Mouse (Mus musculus): ENCODE data around the gene P4ha1. TPM values are rescaled to one million over a fixed set of nuclear protein-coding genes. Genes with fewer than 3 reads are reported as not detected.

Gene P4ha1
- polyA plus RNA-seq, 1 experiment, result 46.3 TPM

GRCm38 (mm10) chr10:59354120-59354519, 31.0 kb downstream of the P4ha1 start:
- Histone ChIP-seq H3K4me3 (ENCODE audit: low read depth, low read length) (no peak overlapping the region; the same call in 1 of the 2 replicates), H3K4me1 (ENCODE audit: control insufficient read depth, insufficient read depth, low read length) (no peaks in the 10 kb centered on the region), H3K27me3 (ENCODE audit: control insufficient read depth, insufficient read depth, low read length, poor library complexity, severe bottlenecking) (no peaks in the 10 kb centered on the region), H3K9ac (ENCODE audit: low read depth, poor library complexity, severe bottlenecking) (no peak overlapping the region), H3K9me3 (replicated peaks; ENCODE audit: control insufficient read depth, insufficient read depth, low read length, poor library complexity, severe bottlenecking) (no peaks in the 10 kb centered on the region), H3K36me3 (ENCODE audit: control insufficient read depth, insufficient read depth, low read length, poor library complexity, severe bottlenecking) (peaks cover 2% of the 10 kb centered on the region; the same call in 1 of the 2 replicates), H3K27ac (ENCODE audit: insufficient read depth, low read length) (peak overlapping the region; percentile 67)
- no peak for TF ChIP-seq CTCF (IDR thresholded peaks at IDR 0.05; ENCODE audit: low read depth, low read length)
- 0 out of 2 replicates have a peak, but pooled peaks have one; percentile 43 for TF ChIP-seq EP300 (IDR thresholded peaks at IDR 0.05; ENCODE audit: insufficient read depth, low read depth, low read length)

GRCm38 (mm10) chr10:59355020-59355419, 31.9 kb downstream of the P4ha1 start:
- Histone ChIP-seq H3K27ac (ENCODE audit: insufficient read depth, low read length) (no peak overlapping the region), H3K4me1 (ENCODE audit: control insufficient read depth, insufficient read depth, low read length) (no peaks in the 10 kb centered on the region), H3K27me3 (ENCODE audit: control insufficient read depth, insufficient read depth, low read length, poor library complexity, severe bottlenecking) (no peaks in the 10 kb centered on the region), H3K9ac (ENCODE audit: low read depth, poor library complexity, severe bottlenecking) (no peak overlapping the region), H3K4me3 (ENCODE audit: low read depth, low read length) (no peak overlapping the region), H3K9me3 (replicated peaks; ENCODE audit: control insufficient read depth, insufficient read depth, low read length, poor library complexity, severe bottlenecking) (no peaks in the 10 kb centered on the region), H3K36me3 (ENCODE audit: control insufficient read depth, insufficient read depth, low read length, poor library complexity, severe bottlenecking) (peaks cover 2% of the 10 kb centered on the region; the same call in 1 of the 2 replicates)
- TF ChIP-seq POLR2A (IDR thresholded peaks at IDR 0.05; ENCODE audit: insufficient read depth, low read length), result no peak
- TF ChIP-seq EP300 (IDR thresholded peaks at IDR 0.05; ENCODE audit: insufficient read depth, low read depth, low read length), result no peak
- TF ChIP-seq CTCF (IDR thresholded peaks at IDR 0.05; ENCODE audit: low read depth, low read length), result no peak

GRCm38 (mm10) chr10:59358744-59359143, 35.6 kb downstream of the P4ha1 start:
- H3K4me3 ChIP-seq (ENCODE audit: low read depth, low read length), result no peak overlapping the region
- TF ChIP-seq POLR2A (IDR thresholded peaks at IDR 0.05; ENCODE audit: insufficient read depth, low read length) (no peak), EP300 (IDR thresholded peaks at IDR 0.05; ENCODE audit: insufficient read depth, low read depth, low read length) (no peak), CTCF (IDR thresholded peaks at IDR 0.05; ENCODE audit: low read depth, low read length) (no peak)
- no peaks in the 10 kb centered on the region for H3K27me3 ChIP-seq (ENCODE audit: control insufficient read depth, insufficient read depth, low read length, poor library complexity, severe bottlenecking)
- H3K9me3 ChIP-seq (replicated peaks; ENCODE audit: control insufficient read depth, insufficient read depth, low read length, poor library complexity, severe bottlenecking), result no peaks in the 10 kb centered on the region
- no peaks in the 10 kb centered on the region for H3K4me1 ChIP-seq (ENCODE audit: control insufficient read depth, insufficient read depth, low read length)
- no peak overlapping the region for H3K27ac ChIP-seq (ENCODE audit: insufficient read depth, low read length)
- no peak overlapping the region for H3K9ac ChIP-seq (ENCODE audit: low read depth, poor library complexity, severe bottlenecking)
- 0 out of 2 replicates have a peak, but pooled peaks cover 4% of the 10 kb centered on the region for H3K36me3 ChIP-seq (ENCODE audit: control insufficient read depth, insufficient read depth, low read length, poor library complexity, severe bottlenecking)

- H3K4me3 ChIP-seq (ENCODE audit: low read depth, low read length), result no peak overlapping the region
- no peaks in the 10 kb centered on the region for H3K27me3 ChIP-seq (ENCODE audit: control insufficient read depth, insufficient read depth, low read length, poor library complexity, severe bottlenecking)
- H3K36me3 ChIP-seq (ENCODE audit: control insufficient read depth, insufficient read depth, low read length, poor library complexity, severe bottlenecking), result 0 out of 2 replicates have a peak, but pooled peaks cover 4% of the 10 kb centered on the region
- no peak overlapping the region for H3K9ac ChIP-seq (ENCODE audit: low read depth, poor library complexity, severe bottlenecking)
- no peak overlapping the region for H3K27ac ChIP-seq (ENCODE audit: insufficient read depth, low read length)
- no peaks in the 10 kb centered on the region for H3K9me3 ChIP-seq (replicated peaks; ENCODE audit: control insufficient read depth, insufficient read depth, low read length, poor library complexity, severe bottlenecking)
- peaks cover 2% of the 10 kb centered on the region for H3K4me1 ChIP-seq (ENCODE audit: control insufficient read depth, insufficient read depth, low read length)
- TF ChIP-seq EP300 (IDR thresholded peaks at IDR 0.05; ENCODE audit: insufficient read depth, low read depth, low read length) (no peak), CTCF (IDR thresholded peaks at IDR 0.05; ENCODE audit: low read depth, low read length) (no peak), POLR2A (IDR thresholded peaks at IDR 0.05; ENCODE audit: insufficient read depth, low read length) (no peak)
These were observed 40.1 kb downstream of the P4ha1 start for GRCm38 (mm10) chr10:59363208-59363607.

GRCm38 (mm10) chr10:59364551-59364950, 41.5 kb downstream of the P4ha1 start:
- no peaks in the 10 kb centered on the region for H3K9me3 ChIP-seq (replicated peaks; ENCODE audit: control insufficient read depth, insufficient read depth, low read length, poor library complexity, severe bottlenecking)
- no peak for TF ChIP-seq POLR2A (IDR thresholded peaks at IDR 0.05; ENCODE audit: insufficient read depth, low read length)
- no peak for TF ChIP-seq EP300 (IDR thresholded peaks at IDR 0.05; ENCODE audit: insufficient read depth, low read depth, low read length)
- TF ChIP-seq CTCF (IDR thresholded peaks at IDR 0.05; ENCODE audit: low read depth, low read length), result no peak
- no peaks in the 10 kb centered on the region for H3K27me3 ChIP-seq (ENCODE audit: control insufficient read depth, insufficient read depth, low read length, poor library complexity, severe bottlenecking)
- no peak overlapping the region for H3K4me3 ChIP-seq (ENCODE audit: low read depth, low read length)
- no peak overlapping the region for H3K27ac ChIP-seq (ENCODE audit: insufficient read depth, low read length)
- H3K36me3 ChIP-seq (ENCODE audit: control insufficient read depth, insufficient read depth, low read length, poor library complexity, severe bottlenecking), result 0 out of 2 replicates have a peak, but pooled peaks cover 4% of the 10 kb centered on the region
- H3K4me1 ChIP-seq (ENCODE audit: control insufficient read depth, insufficient read depth, low read length), result peaks cover 2% of the 10 kb centered on the region
- no peak overlapping the region for H3K9ac ChIP-seq (ENCODE audit: low read depth, poor library complexity, severe bottlenecking)

- H3K36me3 ChIP-seq (ENCODE audit: control insufficient read depth, insufficient read depth, low read length, poor library complexity, severe bottlenecking), result 0 out of 2 replicates have a peak, but pooled peaks cover 7% of the 10 kb centered on the region
- H3K9ac ChIP-seq (ENCODE audit: low read depth, poor library complexity, severe bottlenecking), result no peak overlapping the region
- H3K27ac ChIP-seq (ENCODE audit: insufficient read depth, low read length), result no peak overlapping the region
- H3K4me1 ChIP-seq (ENCODE audit: control insufficient read depth, insufficient read depth, low read length), result peaks cover 2% of the 10 kb centered on the region
- H3K9me3 ChIP-seq (replicated peaks; ENCODE audit: control insufficient read depth, insufficient read depth, low read length, poor library complexity, severe bottlenecking), result no peaks in the 10 kb centered on the region
- TF ChIP-seq EP300 (IDR thresholded peaks at IDR 0.05; ENCODE audit: insufficient read depth, low read depth, low read length), result no peak
- TF ChIP-seq CTCF (IDR thresholded peaks at IDR 0.05; ENCODE audit: low read depth, low read length), result no peak
- TF ChIP-seq POLR2A (IDR thresholded peaks at IDR 0.05; ENCODE audit: insufficient read depth, low read length), result no peak
- H3K27me3 ChIP-seq (ENCODE audit: control insufficient read depth, insufficient read depth, low read length, poor library complexity, severe bottlenecking), result no peaks in the 10 kb centered on the region
- H3K4me3 ChIP-seq (ENCODE audit: low read depth, low read length), result no peak overlapping the region
These were observed 42.9 kb downstream of the P4ha1 start for GRCm38 (mm10) chr10:59365804-59366589.
